Mouse (Mus musculus) hindbrain, embryonic 10.5 days (tissue): ENCODE measurements around the gene Zfp574. TPM values are rescaled to one million over a fixed set of nuclear protein-coding genes. Genes with fewer than 3 reads are reported as not detected.

Source experiments
- DNase-seq: peaks from one replicate; pipeline ENCODE4 v3.0.0-alpha.2; 2017; ENCODE audit warnings: low spot score
- H3K27ac ChIP-seq: fragments of 300-500 bp; sonication (generic); 2 replicates; pipeline ENCODE4 v1.5.1; 2016; ENCODE audit warnings: mild to moderate bottlenecking, moderate library complexity
- H3K27me3 ChIP-seq: fragments of 300-500 bp; sonication (generic); 2 replicates; pipeline ENCODE4 v1.6.1; 2016; ENCODE audit warnings: mild to moderate bottlenecking; ENCODE audit not compliant: poor library complexity, insufficient read depth, severe bottlenecking
- H3K36me3 ChIP-seq: fragments of 300-500 bp; sonication (generic); 2 replicates; pipeline ENCODE4 v1.6.1; 2016; ENCODE audit warnings: mild to moderate bottlenecking, moderate library complexity
- H3K4me1 ChIP-seq: fragments of 300-500 bp; sonication (generic); replicated peaks from 2 replicates; pipeline ENCODE4 v1.6.1; 2016; ENCODE audit warnings: mild to moderate bottlenecking
- H3K4me3 ChIP-seq: fragments of 300-500 bp; sonication (generic); 2 replicates; pipeline ENCODE4 v1.5.1; 2016; ENCODE audit warnings: mild to moderate bottlenecking, moderate library complexity
- H3K9me3 ChIP-seq: fragments of 300-500 bp; sonication (generic); 2 replicates; pipeline ENCODE4 v1.6.1; 2016; ENCODE audit warnings: mild to moderate bottlenecking, moderate library complexity
- WGBS: fragments of 180-500 bp; shearing (Covaris S2); methylation state at CpG from one replicate; pipeline ENCODE4 v1.1.7; 2016; 5-methylcytosine and 5-hydroxymethylcytosine counted together
- polyA plus RNA-seq: library from polyadenylated mRNA; unstranded; fragments of >200 nt; fragmentation: Nextera tagmentation; extraction: Ambion mirVana; gene quantifications from 2 replicates; pipeline ENCODE4 v1.2.1, GENCODE M21; 2016

The Zfp574 gene
- polyA plus RNA-seq, 1 experiment from 2014 or later: 44.4 TPM

DNA sequence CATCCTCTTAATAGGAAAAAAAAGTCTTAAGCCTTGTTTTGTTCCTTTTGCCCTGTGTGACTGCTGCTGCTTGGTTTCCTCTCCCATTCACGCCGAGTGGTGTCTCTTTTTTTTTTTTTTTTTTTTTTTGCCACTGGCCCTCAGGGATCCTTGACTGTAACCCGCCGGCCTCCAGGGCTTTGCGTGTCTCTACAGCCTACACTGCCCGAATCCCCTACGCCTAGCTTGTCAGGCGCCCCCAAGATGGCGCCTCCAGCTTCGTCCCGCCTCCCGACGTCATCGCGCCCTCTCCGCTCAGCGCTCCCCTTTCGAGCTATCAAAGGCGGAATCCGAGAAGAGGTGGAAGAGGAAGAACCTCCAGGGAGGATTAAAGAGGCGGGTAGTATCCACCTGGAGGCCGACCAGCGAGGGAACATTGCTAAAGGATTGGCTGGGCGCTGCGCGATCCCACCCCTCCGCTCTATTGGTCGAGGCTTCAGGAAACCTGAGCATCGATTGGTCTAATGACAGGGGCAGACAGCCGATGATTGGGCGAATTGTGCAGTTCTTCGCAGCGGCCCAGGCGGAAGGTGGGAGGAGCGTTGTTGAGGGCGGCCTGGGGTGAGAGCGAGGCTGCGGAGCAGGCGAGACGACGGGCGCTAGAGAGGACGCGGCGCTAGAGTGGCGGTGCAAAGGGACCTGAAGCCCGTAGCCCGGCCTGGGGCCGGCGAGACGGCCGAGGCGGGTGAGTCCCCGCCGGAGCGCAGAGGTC is 4.5 kb downstream of the Zfp574 start:
- WGBS: under 1% methylated on average over 56 of the region's 56 CpGs
- H3K9me3 ChIP-seq: 0 out of 2 replicates have a peak, but pooled peaks cover 3% of the 10 kb centered on the region
- H3K36me3 ChIP-seq: peaks cover 31% of the 10 kb centered on the region
- peaks cover 68% of the 10 kb centered on the region for H3K4me1 ChIP-seq
- DNase-seq: peak; percentile 98
- H3K27ac ChIP-seq: peak overlapping the region; percentile 98
- peak overlapping the region; percentile 97 for H3K4me3 ChIP-seq
- no peaks in the 10 kb centered on the region for H3K27me3 ChIP-seq

DNA sequence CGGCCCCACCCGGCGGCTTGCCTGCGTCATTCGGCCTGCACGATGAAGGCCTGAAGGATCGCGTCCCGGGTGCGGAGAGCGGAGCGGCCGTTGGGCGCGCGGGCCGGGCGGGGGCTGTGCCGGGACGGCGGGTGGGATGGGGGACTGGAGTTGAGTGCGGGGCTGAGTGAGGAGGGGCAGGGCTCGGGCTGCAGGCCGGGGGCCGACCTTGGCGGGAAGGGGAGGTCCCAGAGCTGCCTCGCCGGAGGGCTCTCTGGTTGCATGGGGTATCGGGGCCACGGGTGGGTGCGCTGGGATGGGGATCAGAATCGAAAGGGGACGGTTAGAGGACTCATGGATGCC is 5.0 kb downstream of the Zfp574 start:
- WGBS: under 1% methylated on average over 33 of the region's 33 CpGs
- Histone ChIP-seq H3K4me1 (peaks cover 62% of the 10 kb centered on the region), H3K27ac (peak overlapping the region; percentile 98), H3K27me3 (no peaks in the 10 kb centered on the region), H3K9me3 (0 out of 2 replicates have a peak, but pooled peaks cover 3% of the 10 kb centered on the region), H3K36me3 (peaks cover 36% of the 10 kb centered on the region), H3K4me3 (peak overlapping the region; percentile 97)
- no peak for DNase-seq

DNA sequence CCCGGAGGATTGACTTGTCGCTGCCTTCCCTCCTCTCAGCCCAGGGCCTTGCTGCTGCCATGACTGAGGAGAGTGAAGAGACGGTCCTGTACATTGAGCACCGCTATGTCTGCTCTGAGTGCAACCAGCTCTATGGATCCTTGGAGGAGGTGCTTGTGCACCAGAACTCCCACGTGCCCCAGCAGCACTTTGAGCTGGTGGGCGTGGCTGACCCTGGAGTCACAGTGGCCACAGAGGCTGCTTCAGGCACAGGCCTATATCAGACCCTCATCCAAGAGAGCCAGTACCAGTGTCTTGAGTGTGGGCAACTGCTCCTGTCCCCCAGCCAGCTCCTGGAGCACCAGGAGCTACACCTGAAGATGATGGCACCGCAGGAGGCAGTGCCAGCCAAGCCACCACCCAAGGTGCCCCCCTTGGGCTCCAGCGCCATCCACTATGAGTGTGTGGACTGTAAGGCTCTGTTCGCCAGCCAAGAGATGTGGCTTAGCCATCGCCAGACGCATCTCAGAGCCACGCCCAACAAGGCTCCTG is 7.2 kb downstream of the Zfp574 start:
- H3K4me3 ChIP-seq: no peak overlapping the region
- no peak for DNase-seq
- H3K36me3 ChIP-seq: peaks cover 58% of the 10 kb centered on the region
- peaks cover 41% of the 10 kb centered on the region for H3K4me1 ChIP-seq
- no peaks in the 10 kb centered on the region for H3K27me3 ChIP-seq
- 86% methylated on average over 12 of the region's 12 CpGs for WGBS
- H3K9me3 ChIP-seq: 0 out of 2 replicates have a peak, but pooled peaks cover 3% of the 10 kb centered on the region
- H3K27ac ChIP-seq: no peak overlapping the region

- Histone ChIP-seq H3K4me3 (no peak overlapping the region), H3K27me3 (no peaks in the 10 kb centered on the region), H3K4me1 (peaks cover 32% of the 10 kb centered on the region), H3K27ac (no peak overlapping the region), H3K9me3 (0 out of 2 replicates have a peak, but pooled peaks cover 3% of the 10 kb centered on the region), H3K36me3 (peaks cover 66% of the 10 kb centered on the region)
- WGBS: 96% methylated on average over 13 of the region's 13 CpGs
- no peak for DNase-seq
Measured at GRCm38 (mm10) chr7:25080431-25080830, 8.1 kb downstream of the Zfp574 start.

DNA sequence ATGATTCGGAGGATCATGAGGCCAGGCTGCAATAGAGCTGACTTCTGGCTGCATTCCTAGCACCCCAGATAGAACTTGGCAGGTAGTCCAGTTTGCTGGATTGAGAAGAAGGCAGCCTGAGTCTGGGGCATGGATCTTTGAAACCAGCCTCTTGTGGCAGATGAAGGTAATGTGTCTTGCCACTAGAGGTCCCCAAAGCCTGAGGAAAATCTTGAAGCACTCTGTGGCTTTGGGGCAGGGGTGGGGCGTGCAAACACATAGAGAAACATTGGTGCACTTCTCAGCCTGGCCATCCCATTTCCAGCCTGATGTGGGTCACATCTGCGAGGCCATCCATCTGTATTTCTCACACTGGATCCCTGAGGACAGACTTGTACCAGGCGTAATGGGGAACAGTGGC is 10.1 kb downstream of the Zfp574 start:
- Histone ChIP-seq H3K36me3 (peaks cover 80% of the 10 kb centered on the region), H3K27ac (no peak overlapping the region), H3K4me3 (no peak overlapping the region), H3K9me3 (0 out of 2 replicates have a peak, but pooled peaks cover 3% of the 10 kb centered on the region), H3K27me3 (no peaks in the 10 kb centered on the region), H3K4me1 (peaks cover 29% of the 10 kb centered on the region)
- WGBS: 85% methylated on average over 4 of the region's 4 CpGs
- peak; percentile 34 for DNase-seq

GRCm38 (mm10) chr7:25084621-25085020 is 12.3 kb downstream of the Zfp574 start:
- no peaks in the 10 kb centered on the region for H3K27me3 ChIP-seq
- no peak overlapping the region for H3K27ac ChIP-seq
- H3K4me1 ChIP-seq: peaks cover 29% of the 10 kb centered on the region
- DNase-seq: no peak
- H3K36me3 ChIP-seq: peaks cover 71% of the 10 kb centered on the region
- no peak overlapping the region for H3K4me3 ChIP-seq
- WGBS: 90% methylated on average over 5 of the region's 5 CpGs
- H3K9me3 ChIP-seq: 0 out of 2 replicates have a peak, but pooled peaks cover 3% of the 10 kb centered on the region

DNA sequence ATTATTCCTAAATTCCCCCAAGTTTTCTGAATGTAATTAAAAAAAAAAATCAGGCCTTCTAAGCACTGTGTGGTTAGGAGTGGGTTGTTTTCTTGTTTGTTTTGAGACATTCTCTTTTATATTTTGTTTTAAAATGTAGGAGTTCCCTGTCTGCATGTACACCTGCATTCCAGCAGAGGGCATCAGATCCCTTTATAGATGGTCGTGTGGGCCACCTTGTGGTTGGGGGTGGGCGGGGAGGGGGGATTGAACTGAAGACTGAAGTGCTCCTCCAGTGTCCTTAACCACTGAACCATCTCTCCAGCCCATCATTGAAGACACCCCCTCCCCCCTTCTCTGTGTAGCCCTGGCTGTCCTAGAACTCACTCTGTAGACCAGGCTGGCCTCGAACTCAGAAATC is 14.3 kb downstream of the Zfp574 start:
- 51% methylated on average over 3 of the region's 3 CpGs for WGBS
- no peak for DNase-seq
- Histone ChIP-seq H3K27ac (no peak overlapping the region), H3K4me3 (no peak overlapping the region), H3K27me3 (peaks cover 2% of the 10 kb centered on the region; the same call in 1 of the 2 replicates), H3K4me1 (peaks cover 40% of the 10 kb centered on the region), H3K9me3 (no peaks in the 10 kb centered on the region), H3K36me3 (peaks cover 53% of the 10 kb centered on the region)

DNA sequence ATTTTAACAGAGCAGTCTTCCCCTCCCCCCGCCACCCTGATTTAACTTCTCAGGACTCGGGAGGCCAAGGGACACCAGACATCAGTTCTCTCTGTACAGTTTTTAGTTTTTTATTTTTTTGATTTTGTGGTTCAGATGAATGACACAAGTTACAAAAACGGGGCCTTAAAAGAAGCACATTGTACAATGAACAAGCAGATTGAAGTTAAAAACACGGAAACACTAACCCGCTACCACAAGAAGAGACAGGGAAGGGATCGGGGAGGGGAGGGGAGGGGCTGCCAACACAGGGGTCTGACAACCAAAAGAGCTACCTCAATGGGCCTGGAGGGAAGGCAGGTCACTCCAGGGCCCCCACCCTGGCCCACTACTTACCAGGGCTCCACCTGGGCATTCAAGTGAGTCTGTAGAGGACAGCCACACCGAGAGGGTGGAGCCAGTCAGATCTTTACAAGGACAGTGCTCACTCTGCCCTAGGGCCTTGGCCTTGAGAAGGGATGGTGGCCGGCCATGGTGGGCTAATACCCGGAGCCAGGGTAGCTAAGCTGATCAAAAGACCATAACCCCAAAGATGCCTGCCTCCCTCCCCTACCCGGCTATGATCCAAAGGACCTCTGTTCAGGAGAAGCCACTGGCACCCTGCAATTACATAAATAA is 15.0 kb downstream of the Zfp574 start:
- Histone ChIP-seq H3K36me3 (peaks cover 49% of the 10 kb centered on the region), H3K27ac (peak overlapping the region; percentile 79), H3K4me1 (peaks cover 45% of the 10 kb centered on the region), H3K27me3 (peaks cover 5% of the 10 kb centered on the region; the same call in 1 of the 2 replicates), H3K9me3 (no peaks in the 10 kb centered on the region), H3K4me3 (no peak overlapping the region)
- WGBS: 46% methylated on average over 10 of the region's 10 CpGs
- peak; percentile 36 for DNase-seq

- 32% methylated on average over 5 of the region's 5 CpGs for WGBS
- peaks cover 43% of the 10 kb centered on the region for H3K36me3 ChIP-seq
- no peak overlapping the region for H3K4me3 ChIP-seq
- no peak for DNase-seq
- peaks cover 10% of the 10 kb centered on the region for H3K27me3 ChIP-seq
- H3K27ac ChIP-seq: peak overlapping the region; percentile 79
- H3K9me3 ChIP-seq: no peaks in the 10 kb centered on the region
- H3K4me1 ChIP-seq: peaks cover 50% of the 10 kb centered on the region
Measured at GRCm38 (mm10) chr7:25087972-25088371, 15.6 kb downstream of the Zfp574 start.

GRCm38 (mm10) chr7:25088531-25088930 is 16.2 kb downstream of the Zfp574 start:
- 4% methylated on average over 10 of the region's 10 CpGs for WGBS
- DNase-seq: peak; percentile 79
- Histone ChIP-seq H3K9me3 (no peaks in the 10 kb centered on the region), H3K27me3 (peaks cover 10% of the 10 kb centered on the region), H3K27ac (peak overlapping the region; percentile 85), H3K4me1 (peaks cover 56% of the 10 kb centered on the region), H3K4me3 (peak overlapping the region; percentile 18; the same call in 1 of the 2 replicates), H3K36me3 (peaks cover 38% of the 10 kb centered on the region)

DNA sequence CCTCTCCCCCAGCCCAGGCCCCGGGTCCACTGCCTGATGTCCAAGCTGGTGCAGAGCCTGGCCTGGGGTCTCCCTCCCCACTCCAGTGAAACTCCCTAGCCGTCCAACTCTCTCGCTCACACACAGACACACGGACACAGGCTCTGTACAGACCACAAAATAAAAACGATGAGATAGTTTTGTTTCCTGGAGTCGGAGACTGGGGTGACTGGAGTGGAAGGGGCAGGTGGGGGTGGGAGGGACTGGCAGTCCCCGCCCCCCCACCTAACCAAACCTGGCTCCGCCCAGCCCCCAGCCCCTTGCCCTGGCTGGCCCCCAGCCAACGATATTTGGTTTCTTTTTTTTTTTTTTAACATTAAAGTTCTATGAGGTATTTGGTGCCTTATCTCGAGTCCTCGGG is 16.6 kb downstream of the Zfp574 start:
- Histone ChIP-seq H3K36me3 (peaks cover 33% of the 10 kb centered on the region), H3K27me3 (peaks cover 10% of the 10 kb centered on the region), H3K9me3 (no peaks in the 10 kb centered on the region), H3K4me3 (peak overlapping the region; percentile 18; the same call in 1 of the 2 replicates), H3K27ac (peak overlapping the region; percentile 85), H3K4me1 (peaks cover 60% of the 10 kb centered on the region)
- no peak for DNase-seq
- 24% methylated on average over 11 of the region's 11 CpGs for WGBS

- H3K4me3 ChIP-seq: peak overlapping the region; percentile 3; the same call in 1 of the 2 replicates
- peaks cover 29% of the 10 kb centered on the region for H3K36me3 ChIP-seq
- H3K9me3 ChIP-seq: no peaks in the 10 kb centered on the region
- 12% methylated on average over 10 of the region's 10 CpGs for WGBS
- peak overlapping the region; percentile 85 for H3K27ac ChIP-seq
- peak; percentile 48 for DNase-seq
- H3K4me1 ChIP-seq: peaks cover 61% of the 10 kb centered on the region
- peaks cover 10% of the 10 kb centered on the region for H3K27me3 ChIP-seq
Measured at GRCm38 (mm10) chr7:25089875-25090274, 17.5 kb downstream of the Zfp574 start.

DNA sequence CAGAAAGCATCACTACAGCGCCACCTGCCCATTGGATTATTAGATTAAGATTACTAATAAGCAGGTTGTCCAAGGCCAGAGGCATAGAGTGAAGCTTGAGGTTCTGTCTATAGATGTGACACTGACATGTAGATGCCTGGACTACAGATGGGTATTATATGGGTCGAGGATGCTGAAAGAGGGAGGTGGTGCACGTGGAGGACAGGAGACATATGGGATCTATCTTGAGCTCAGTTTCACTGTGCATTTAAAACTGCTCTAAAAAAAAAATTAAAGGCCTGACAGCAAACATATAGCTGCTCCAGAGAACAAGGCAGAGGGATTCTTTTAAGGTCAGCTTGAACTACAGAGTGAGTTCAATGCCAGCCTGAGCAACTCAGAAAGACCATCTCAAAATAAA is 25.8 kb downstream of the Zfp574 start:
- Histone ChIP-seq H3K36me3 (peaks cover 31% of the 10 kb centered on the region; the same call in 1 of the 2 replicates), H3K4me1 (peaks cover 9% of the 10 kb centered on the region), H3K4me3 (no peak overlapping the region), H3K27ac (no peak overlapping the region), H3K27me3 (peaks cover 13% of the 10 kb centered on the region; the same call in 1 of the 2 replicates), H3K9me3 (no peaks in the 10 kb centered on the region)
- 78% methylated on average over 3 of the region's 3 CpGs for WGBS
- no peak for DNase-seq
